Mouse (Mus musculus) gastrocnemius, postnatal 14 days (tissue): ENCODE results near the gene Mrps30. TPM values are rescaled to one million over a fixed set of nuclear protein-coding genes. Genes with fewer than 3 reads are reported as not detected.
"Not testable (repeated sequence)": the region's sequence is repeated elsewhere in the genome, so short reads cannot be mapped to it uniquely, and the experiment has no call there.

ENCODE experiments used
- DNase-seq: peaks from one replicate; pipeline ENCODE4 v3.0.0; 2021; ENCODE audit warnings: mixed read lengths
- intact Hi-C: fragments of 180-260 bp; cut with DNase I; formaldehyde crosslinking; loops from one replicate; pipeline ENCODE4 v1.15.1; 2025; ENCODE audit warnings: low total_unique reads
- long read RNA-seq, 2 experiments: library from polyadenylated mRNA; stranded (forward); transcript quantifications; one replicate each; pipeline ENCODE4 v2.0.0; 2021
- total RNA-seq, 2 experiments: library from RNA; stranded (reverse); gene quantifications; 2 replicates each; pipeline ENCODE4 v1.2.3; 2021

Gene Mrps30
- 10 to 100 TPM; 17.5 to 19.5 TPM for total RNA-seq
- long read RNA-seq, experiment 1, transcript Mrps30-201 (5 exons, 3,319 nt), result major isoform, 130 of 130 reads
- long read RNA-seq, experiment 1, partial matches to known transcripts, result 0 of 130 reads
- long read RNA-seq, experiment 1, other reads (novel, unspliced or antisense), result 0 of 130 reads
- long read RNA-seq, experiment 2, transcript Mrps30-201 (5 exons, 3,319 nt), result major isoform, 131 of 131 reads
- long read RNA-seq, experiment 2, partial matches to known transcripts, result 0 of 131 reads
- long read RNA-seq, experiment 2, other reads (novel, unspliced or antisense), result 0 of 131 reads

DNA sequence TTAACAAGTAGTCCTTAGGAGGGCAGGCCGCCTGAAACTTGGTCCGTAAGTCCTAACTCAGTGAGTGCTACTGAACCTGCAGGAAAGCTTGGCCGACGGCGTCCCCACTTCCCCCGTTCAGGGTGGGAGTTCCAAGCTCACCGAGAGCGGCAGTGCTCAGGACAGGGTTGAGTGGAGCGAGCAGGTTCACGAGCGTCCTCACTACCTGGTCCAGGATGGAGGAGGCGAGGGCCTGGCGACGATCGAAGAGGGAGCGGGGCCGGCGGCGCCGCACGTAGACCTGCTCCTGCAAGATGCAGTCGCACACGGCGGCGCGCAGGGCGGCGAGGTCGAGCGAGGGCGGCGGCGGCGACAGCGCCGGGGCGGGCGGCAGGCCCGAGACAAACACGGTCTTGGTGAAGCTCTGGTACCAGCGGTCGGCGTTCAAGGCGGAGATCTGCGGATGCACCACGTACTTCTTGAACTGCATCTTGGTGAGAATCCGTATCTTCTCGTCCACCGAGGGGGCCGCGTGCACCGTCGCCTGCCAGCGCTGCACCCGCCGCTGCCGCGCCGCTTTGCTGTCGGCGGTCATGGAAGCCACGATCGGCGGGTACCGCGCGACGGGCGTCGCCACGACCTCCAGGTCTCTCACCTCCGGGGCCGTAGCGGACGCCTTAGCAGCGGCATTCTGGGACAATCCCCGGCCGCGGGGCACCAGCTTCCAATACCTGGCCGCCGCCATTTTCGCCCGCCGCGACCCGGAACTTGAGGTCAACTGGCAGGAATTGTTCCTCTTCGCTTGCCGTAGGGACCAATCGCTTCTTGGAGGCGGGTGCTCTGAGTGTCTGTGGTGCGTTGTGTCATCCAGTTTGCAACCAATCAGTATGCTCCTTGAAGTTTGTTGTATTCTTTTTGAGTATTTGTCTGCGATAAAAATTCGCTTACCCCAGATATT lies at the start of gene Mrps30, which contains the start of gene B430218F22Rik:
Gene Mrps30 (minus strand): TSS at position 742 of the 937 bp plus-strand sequence.
Gene B430218F22Rik (plus strand): TSS at position 120 of the 937 bp plus-strand sequence.
- peak; percentile 93 for DNase-seq
- intact Hi-C loops, result no loop called here

DNA sequence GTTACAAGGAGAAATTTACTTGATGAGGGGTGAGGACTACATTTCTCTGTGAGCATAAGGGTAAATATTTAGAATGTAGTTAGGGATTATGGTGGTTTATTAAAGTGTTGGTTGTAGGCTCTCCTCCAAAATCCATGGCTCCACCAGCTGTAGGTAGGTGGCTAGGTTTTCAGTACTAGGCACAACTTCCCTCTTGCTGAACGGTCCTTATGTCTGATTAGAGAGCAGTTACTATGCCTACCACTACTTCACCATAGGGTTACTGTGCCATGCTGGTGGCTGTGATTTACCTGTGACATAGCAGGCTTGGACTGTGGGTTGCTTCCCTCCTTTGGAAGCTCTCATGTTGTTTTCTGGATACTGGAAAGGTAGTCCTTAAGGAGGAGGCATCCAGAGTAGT lies 33.8 kb upstream of the Mrps30 start:
- no peak for DNase-seq
- intact Hi-C loops, result no loop called here

DNA sequence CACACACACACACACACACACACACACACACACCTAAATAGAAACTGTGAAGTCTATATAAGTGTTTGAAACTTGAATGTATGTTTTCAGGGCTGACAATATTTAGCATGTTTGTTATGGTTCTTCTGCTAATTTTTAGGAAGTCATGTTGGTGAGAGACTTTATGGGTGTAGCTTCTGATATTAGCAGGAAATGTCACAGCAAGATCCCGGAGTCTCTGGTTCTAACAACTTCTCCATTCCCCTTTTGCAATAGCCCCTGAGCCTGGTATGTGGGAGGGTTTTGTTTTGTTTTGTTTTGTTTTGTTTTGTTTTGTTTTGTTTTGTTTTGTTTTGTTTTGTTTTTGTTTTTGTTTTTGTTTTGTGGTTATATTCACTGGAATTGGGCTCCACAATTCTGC lies 33.4 kb upstream of the Mrps30 start:
- intact Hi-C loops, result no loop called here
- no peak for DNase-seq

DNA sequence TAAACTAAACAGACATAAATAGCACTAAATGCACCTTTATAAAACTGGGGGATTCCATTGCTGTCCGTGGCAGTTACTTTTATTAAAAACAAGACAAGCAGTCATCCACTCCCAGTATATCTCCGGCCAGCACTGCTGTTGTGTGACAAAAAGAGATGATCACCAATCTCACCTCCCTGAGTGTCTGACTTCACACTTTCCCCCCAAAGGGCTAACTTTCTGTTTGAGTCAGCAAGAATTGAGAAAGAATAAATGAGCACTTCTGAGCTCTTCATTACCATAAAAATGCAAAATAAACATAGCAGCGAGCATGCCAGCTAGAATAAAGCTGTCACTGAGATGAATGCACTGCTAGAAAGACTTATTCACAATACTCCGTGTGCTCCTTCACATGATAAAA lies 31.1 kb upstream of the Mrps30 start:
- no peak for DNase-seq
- intact Hi-C loops, result no loop called here

DNA sequence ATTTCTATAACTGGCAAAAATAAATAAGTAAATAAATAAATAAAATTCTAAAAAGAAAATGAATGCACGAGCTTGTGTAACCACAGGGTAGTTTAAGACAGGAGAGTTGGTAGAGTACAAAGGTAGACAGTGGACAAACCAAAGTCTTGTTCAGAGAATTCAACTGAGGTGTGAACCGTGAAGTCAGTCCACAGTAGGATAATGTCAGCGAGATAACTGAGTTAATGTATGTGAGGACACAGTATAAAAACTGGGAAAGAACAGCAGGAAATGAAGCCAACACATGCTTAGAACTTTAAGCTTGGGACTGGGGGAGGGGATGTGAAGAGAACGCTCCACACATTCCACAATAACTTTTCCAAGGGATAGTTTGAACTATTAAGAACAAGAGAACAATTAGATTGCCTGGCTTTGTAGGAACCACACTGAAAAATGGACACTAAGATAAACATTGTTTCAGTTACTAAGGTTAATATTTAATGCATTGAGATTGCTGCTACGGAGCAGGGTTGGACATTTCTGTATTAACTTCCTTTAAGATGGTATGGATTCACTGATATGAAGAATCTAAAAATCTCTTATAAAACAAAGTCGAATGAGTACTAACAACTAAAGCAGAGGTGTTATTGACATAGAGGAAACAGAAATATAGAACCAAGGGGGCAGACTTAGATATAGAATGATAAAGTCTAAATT lies 24.4 kb upstream of the Mrps30 start:
- intact Hi-C loops, result no loop called here
- no peak for DNase-seq

DNA sequence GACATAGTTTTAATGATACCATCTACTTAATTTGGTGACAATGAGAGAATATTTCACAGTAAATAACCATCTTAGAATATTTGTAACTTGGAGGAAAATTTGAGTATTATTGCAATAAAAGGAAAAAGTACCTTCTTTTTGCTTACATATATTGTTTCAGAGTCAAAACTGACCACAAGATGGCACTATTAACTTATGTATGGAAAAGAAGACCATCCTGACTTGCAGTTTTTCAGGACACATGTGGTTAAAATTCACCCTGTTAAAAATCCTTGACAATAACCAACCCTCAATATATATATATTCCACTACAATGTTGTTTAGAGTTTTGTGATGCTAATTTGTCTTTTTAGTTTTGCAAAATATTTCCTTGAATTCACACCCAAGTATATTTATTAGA lies 16.5 kb upstream of the Mrps30 start:
- intact Hi-C loops, result loop anchor here (5.0 kb wide), 1 partner anchor 194 kb away; no protein-coding TSS in a partner anchor
- no peak for DNase-seq

DNA sequence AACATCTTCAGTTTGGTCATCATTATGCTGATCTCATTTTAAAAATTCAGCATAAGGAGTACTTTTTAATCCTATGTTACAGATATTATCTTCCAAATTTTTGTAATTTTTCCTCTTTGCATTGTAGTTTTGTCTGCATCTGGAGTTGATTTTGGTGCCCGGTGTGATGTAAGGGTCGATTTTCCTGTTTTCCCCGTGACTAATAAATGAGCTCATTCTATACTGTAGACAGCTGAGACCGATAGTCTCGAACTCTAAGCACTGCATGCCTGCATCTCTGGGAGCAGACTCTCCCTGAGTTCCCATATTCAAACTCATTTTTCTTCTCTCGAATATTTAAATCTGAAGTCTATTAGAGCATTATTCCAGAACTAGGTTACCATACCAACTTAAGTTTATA lies 13.3 kb upstream of the Mrps30 start:
- DNase-seq, result no peak
- intact Hi-C loops, result loop anchor here (5.0 kb wide), 1 partner anchor 197 kb away; no protein-coding TSS in a partner anchor

DNA sequence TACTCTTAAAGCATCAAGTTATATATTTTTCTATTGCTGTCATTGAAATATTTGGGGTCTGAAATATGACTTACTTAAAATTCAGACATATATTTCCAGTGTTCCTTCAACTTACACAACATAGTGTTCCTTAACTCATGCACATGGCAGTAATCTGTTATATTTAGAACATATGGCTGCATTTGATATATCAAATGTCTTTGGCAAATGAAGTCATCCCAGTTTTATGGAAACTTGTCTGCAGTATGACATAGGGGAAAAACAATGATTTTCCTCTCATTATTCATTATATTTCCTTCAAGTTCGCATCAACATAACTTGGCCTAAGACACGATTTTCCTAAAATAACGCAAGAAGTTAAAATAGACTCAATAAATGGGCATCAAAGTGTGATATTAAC lies 8.8 kb upstream of the Mrps30 start:
- no peak for DNase-seq
- intact Hi-C loops, result no loop called here

DNA sequence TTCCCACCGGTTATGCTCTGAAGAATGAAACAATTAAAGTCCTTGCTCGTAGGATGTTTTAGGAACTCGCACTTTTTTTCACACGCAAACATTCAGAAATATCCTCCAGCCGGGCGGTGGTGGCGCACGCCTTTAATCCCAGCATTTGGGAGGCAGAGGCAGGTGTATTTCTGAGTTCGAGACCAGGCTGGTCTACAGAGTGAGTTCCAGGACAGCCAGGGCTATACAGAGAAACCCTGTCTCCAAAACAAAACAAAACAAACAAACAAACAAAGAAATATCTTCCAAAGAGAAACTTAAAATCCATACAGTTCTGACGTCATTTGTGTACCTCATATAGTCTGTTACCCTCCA lies 373 bp upstream of the Mrps30 start:
- intact Hi-C loops, result not testable (repeated sequence)

DNA sequence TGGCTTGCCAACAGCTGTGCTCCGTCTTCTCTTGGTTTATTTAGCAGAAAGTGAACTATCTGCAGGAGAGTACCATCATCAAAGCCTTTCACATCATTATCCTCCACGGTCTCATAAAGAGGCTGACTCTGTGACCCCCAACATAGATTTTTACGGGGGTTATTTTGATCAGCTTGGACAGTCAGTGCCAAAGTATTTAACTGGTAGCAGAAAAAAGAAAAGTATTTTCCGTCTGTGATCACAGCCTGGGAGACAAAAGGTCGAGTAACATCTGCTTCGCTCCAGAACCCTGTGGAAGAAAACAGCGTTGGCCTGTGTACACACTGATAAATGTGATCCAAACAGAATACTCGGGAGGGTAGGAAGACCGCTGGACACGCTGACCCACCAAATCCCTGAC lies 6.7 kb downstream of the Mrps30 start:
- intact Hi-C loops, result no loop called here
- no peak for DNase-seq

More for the DNA sequence above, 373 bp upstream of the Mrps30 start:
- peak; percentile 3 for DNase-seq

DNA sequence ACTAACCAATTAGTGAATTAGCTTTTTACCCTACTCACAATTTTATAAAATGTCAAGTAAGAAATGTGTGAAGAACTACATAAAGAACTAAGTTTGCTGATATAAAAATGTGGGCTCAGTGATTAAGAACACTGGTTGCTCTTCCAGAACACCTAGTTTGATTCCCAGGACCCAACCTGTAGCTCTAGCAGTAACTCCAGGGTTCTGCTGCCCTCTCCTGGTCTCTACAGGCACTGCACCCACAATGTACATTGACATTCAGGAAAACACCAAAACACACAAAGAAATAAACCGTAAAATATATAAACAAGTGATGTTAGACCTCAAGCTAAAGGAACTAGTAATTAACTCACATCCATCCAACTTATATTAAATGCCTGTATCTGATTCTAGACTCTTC lies 7.9 kb downstream of the Mrps30 start:
- intact Hi-C loops, result no loop called here
- peak; percentile 16 for DNase-seq

DNA sequence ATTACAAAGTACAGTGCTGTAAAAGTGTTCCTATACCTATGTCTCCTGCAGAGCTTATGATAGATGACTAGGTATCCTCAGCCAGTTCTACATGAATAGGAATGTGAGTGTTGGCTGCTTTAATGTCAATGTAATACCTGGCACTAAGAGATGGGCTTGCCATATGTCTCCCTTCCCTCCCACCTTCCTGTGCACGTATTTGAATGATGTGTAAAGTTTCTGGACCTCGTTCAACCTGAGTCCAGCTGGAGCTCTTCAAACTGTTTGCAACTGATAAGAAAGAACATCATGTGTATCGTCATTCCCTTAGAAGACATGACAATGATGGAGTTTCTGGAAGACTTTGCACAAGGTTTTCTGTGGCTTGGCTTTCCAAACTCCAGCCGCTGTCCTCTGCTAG lies 14.2 kb downstream of the Mrps30 start:
- intact Hi-C loops, result no loop called here
- DNase-seq, result no peak

DNA sequence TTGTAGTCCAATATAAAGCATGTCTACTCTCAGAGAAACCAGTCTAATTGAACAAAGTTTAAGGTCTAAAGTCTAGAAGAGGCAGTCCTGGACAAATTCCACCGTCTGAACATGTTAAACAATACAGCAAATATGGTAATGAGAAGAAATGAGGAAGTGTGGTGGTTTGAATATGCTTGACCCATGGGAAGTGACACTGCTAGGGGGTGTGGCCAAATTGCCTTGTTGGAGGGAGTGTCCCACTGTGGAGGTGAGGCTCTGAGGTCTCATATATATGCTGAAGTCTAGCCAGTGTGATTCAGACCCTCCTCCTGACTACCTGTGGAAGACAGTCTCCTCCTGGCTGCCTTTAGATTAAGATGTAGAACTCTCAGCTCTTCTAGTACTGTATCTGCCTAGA lies 21.3 kb downstream of the Mrps30 start:
- DNase-seq, result no peak
- intact Hi-C loops, result no loop called here

DNA sequence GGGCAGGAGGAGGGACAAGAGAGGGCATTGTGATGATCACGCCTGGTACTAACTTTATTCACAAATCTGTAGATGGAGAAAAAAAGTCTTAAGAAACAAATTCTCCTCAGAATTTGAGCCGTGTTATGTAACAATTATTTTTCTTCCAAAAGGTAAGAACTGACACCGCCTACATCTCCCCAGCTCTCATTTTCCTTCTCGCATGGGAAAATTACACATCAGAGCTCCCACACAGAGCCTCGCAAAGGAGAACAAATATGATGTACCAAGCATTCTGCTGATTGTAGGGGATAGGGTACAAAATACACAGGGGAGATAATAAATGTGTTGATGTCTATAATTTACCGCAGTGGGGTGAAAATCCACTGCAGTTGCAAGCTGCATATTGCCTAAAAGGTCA lies 23.7 kb downstream of the Mrps30 start:
- no peak for DNase-seq
- intact Hi-C loops, result no loop called here

DNA sequence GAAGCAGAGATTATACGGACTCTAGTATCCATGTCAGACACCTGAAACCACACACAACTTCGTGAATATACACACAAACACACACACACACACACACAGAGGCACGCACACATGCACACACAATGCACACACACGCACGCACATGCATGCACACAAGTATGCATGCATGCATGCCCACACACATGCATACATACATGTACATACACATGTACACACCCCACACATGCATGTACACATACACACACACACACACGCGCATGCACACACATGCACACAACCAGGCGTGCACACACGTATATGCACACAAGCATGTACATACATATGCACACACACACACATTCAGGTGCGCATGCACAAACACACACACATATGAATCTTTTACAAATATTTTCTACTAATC lies 36.2 kb downstream of the Mrps30 start:
- DNase-seq, result no peak
- intact Hi-C loops, result loop anchor here (10.0 kb wide), 1 partner anchor 1426 kb away; no protein-coding TSS in a partner anchor

DNA sequence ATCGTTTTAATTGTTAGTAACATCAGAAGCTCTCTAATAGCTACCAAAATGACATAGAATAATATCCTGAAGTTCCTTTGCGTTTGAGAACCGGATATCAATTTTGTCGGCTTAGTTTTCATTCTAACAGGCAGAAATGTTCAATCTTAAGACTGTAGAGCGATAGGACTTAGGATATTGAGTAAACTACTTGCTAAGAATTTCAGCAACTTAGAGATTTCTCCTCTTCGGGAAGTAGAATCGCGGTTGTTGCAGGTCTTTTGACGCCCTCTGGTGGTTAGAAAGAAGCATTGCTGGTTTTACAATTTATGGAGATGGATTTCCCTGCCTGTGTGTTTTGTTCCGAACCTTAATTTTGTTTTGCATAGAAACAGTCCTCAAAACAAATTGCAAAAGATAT lies 36.8 kb downstream of the Mrps30 start:
- intact Hi-C loops, result loop anchor here (10.0 kb wide), 1 partner anchor 1425 kb away; no protein-coding TSS in a partner anchor
- DNase-seq, result no peak
